Mouse (Mus musculus) lung, postnatal 36 days (tissue): ENCODE measurements at regions not wholly inside any gene's neighbourhood (a gene's known extent, or its start where the extent isn't known, plus 50 kb on each side); places are given as distances from the start of the nearest gene placed in this dataset.

Experiments
- DNase-seq: peaks from one replicate; pipeline ENCODE4 v3.0.0; 2022; ENCODE audit warnings: mixed read lengths

DNA sequence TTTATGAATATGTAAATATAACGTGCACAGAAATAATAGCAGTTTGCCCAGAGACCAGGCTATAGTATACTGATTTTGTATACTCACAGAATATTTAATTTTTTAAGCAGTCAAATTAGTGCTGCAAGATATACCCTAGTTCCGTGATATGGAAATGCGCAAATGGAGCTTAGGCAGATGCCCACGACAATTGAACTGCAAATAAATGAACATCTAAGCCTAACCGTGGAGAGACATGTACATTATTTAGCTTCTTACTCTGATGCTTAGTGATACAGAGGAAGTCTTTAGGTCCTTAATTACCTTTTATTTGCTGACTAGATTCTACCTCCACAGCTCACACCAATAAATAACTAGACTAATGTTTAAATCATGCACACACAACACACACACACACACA lies 221.9 kb downstream of the Usp25 start:
- no peak for DNase-seq
